Mouse (Mus musculus) embryonic facial prominence, embryonic 13.5 days (tissue): Measurements from ENCODE around the gene Cpsf4l. TPM values are rescaled to one million over a fixed set of nuclear protein-coding genes. Genes with fewer than 3 reads are reported as not detected.

ENCODE experiments used
- ATAC-seq: fragments of 200-750 bp; cut with Nextera tagmentation; 2 replicates; pipeline ENCODE4 v1.8.0; 2017; ENCODE audit warnings: low read depth; ENCODE audit not compliant: insufficient number of reproducible peaks, insufficient read depth, low FRiP score, low TSS enrichment
- H3K27ac ChIP-seq: fragments of 300-500 bp; sonication (generic); 2 replicates; pipeline ENCODE4 v1.5.1; 2015; ENCODE audit warnings: moderate library complexity, mild to moderate bottlenecking, inconsistent platforms
- H3K27me3 ChIP-seq: fragments of 300-500 bp; sonication (generic); 2 replicates; pipeline ENCODE4 v1.6.1; 2015; ENCODE audit warnings: mild to moderate bottlenecking, inconsistent platforms
- H3K36me3 ChIP-seq: fragments of 300-500 bp; sonication (generic); 2 replicates; pipeline ENCODE4 v1.6.1; 2015; ENCODE audit warnings: mild to moderate bottlenecking, inconsistent platforms
- H3K4me1 ChIP-seq: fragments of 300-500 bp; sonication (generic); 2 replicates; pipeline ENCODE4 v1.6.1; 2015; ENCODE audit warnings: inconsistent platforms
- H3K4me2 ChIP-seq: fragments of 300-500 bp; sonication (generic); 2 replicates; pipeline ENCODE4 v1.6.1; 2015; ENCODE audit warnings: moderate library complexity, mild to moderate bottlenecking, inconsistent platforms
- H3K4me3 ChIP-seq: fragments of 300-500 bp; sonication (generic); 2 replicates; pipeline ENCODE4 v1.5.1; 2015; ENCODE audit warnings: mild to moderate bottlenecking, inconsistent platforms
- H3K9ac ChIP-seq: fragments of 300-500 bp; sonication (generic); 2 replicates; pipeline ENCODE4 v1.6.1; 2015; ENCODE audit warnings: mild to moderate bottlenecking, inconsistent platforms
- H3K9me3 ChIP-seq: fragments of 300-500 bp; sonication (generic); 2 replicates; pipeline ENCODE4 v1.6.1; 2016; ENCODE audit warnings: inconsistent platforms
- WGBS: fragments of 180-500 bp; shearing (Covaris S2); methylation state at CpG from one replicate; pipeline ENCODE4 v1.1.7; 2015; ENCODE audit warnings: mixed read lengths; 5-methylcytosine and 5-hydroxymethylcytosine counted together
- polyA plus RNA-seq: library from polyadenylated mRNA; unstranded; fragments of >200 nt; fragmentation: Nextera tagmentation; extraction: Ambion mirVana; gene quantifications from 2 replicates; pipeline ENCODE4 v1.2.1, GENCODE M21; 2015

The Cpsf4l gene
- polyA plus RNA-seq: 1.5 and 1.7 TPM in 2 replicates

DNA sequence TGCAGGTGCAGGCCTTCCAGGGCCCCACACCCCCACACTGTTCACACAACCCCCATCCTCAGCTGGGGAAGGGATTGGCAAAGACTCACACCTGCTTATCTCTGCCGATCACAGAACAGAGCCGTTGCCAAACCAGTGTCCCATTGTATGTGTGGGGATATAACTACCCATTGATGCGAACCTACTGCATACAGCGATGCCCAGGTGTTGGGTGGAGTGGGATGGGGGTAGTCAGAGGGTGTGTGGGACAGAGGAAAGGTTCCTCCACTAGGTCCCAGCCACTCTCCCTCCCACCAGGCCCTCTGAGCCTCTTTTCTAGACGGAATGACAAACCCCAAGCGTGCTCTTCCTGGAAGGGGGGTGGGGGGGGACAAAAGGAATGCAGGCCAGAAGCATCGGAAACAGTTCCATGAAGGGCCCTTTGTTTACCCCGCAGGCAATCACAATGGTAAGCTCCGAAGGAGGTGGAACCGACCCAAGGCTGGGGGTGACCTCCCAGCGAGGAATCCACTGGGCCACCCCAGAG lies at the start of gene Cpsf4l:
Gene Cpsf4l, minus strand, starts transcription at position 287 of the 526 bp plus-strand sequence.
- Histone ChIP-seq H3K27me3 (peaks cover 8% of the 10 kb centered on the region), H3K27ac (peak within 1 kb of the TSS; percentile 84), H3K9me3 (no peaks in the 10 kb centered on the region), H3K4me2 (peak within 1 kb of the TSS; percentile 25), H3K4me3 (no peak within 1 kb of the TSS), H3K9ac (peak within 1 kb of the TSS; percentile 57; the same call in 1 of the 2 replicates), H3K4me1 (peaks cover 30% of the 10 kb centered on the region), H3K36me3 (0 out of 2 replicates have a peak, but pooled peaks cover 7% of the 10 kb centered on the region)
- peak; percentile 39; the same call in 1 of the 2 replicates for ATAC-seq
- 2% methylated on average over 11 of the region's 11 CpGs for WGBS

- H3K36me3 ChIP-seq: no peaks in the 10 kb centered on the region
- no peaks in the 10 kb centered on the region for H3K9me3 ChIP-seq
- H3K9ac ChIP-seq: no peak overlapping the region
- no peak overlapping the region for H3K4me2 ChIP-seq
- peaks cover 38% of the 10 kb centered on the region for H3K4me1 ChIP-seq
- WGBS: 92% methylated on average over 5 of the region's 5 CpGs
- no peaks in the 10 kb centered on the region for H3K27me3 ChIP-seq
- ATAC-seq: no peak
- no peak overlapping the region for H3K27ac ChIP-seq
- H3K4me3 ChIP-seq: no peak overlapping the region
These were observed 49.0 kb upstream of the Cpsf4l start for GRCm38 (mm10) chr11:113758851-113759250.

- Histone ChIP-seq H3K4me2 (no peak overlapping the region), H3K4me3 (no peak overlapping the region), H3K9ac (no peak overlapping the region), H3K36me3 (no peaks in the 10 kb centered on the region), H3K27me3 (no peaks in the 10 kb centered on the region), H3K9me3 (no peaks in the 10 kb centered on the region), H3K4me1 (peaks cover 36% of the 10 kb centered on the region), H3K27ac (no peak overlapping the region)
- ATAC-seq: no peak
- WGBS: 90% methylated on average over 12 of the region's 12 CpGs
These were observed 46.8 kb upstream of the Cpsf4l start for GRCm38 (mm10) chr11:113756578-113756977.

DNA sequence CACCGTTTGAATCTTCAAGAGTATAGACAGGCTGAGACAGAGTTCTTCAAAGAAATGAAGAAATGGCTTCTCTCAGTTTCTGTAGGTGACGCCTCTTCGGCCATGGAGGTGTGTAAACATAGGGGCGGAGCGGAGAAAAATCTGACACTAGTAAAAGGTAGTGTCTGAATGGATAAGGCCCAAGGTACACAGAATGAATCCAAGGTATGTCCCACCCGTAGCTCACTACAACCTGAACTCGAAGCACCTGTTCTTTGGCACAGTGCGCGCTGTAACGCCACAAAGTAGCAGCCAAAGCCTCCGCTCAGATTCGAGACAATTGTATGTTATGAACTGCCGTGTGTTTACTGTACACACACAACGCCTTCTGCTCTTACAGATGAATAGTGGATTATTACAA lies 46.1 kb upstream of the Cpsf4l start:
- Histone ChIP-seq H3K27me3 (no peaks in the 10 kb centered on the region), H3K4me1 (peaks cover 36% of the 10 kb centered on the region), H3K9ac (no peak overlapping the region), H3K36me3 (no peaks in the 10 kb centered on the region), H3K4me2 (no peak overlapping the region), H3K4me3 (no peak overlapping the region), H3K27ac (0 out of 2 replicates have a peak overlapping the region, but pooled peaks have one; percentile 84), H3K9me3 (no peaks in the 10 kb centered on the region)
- WGBS: 90% methylated on average over 14 of the region's 14 CpGs
- no peak for ATAC-seq

DNA sequence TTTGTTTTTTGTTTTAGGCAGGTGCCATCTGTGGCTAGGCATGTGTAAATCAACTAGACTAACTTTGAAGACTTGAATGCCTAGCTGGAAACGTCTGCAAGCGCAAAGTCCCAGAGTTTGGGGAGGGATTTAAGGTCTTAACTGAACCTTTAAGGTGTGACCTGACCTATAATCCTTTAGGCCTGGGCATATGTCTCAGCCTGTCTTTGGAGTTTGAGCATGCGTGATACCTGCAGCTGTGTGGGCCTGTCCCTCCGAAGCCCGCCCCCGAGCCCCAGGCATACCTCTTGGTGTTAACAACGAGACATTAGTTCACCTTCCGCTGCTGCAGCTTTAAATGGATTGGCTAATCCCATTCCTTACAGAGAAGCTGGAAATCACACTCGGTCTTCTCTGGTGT lies 45.0 kb upstream of the Cpsf4l start:
- Histone ChIP-seq H3K36me3 (no peaks in the 10 kb centered on the region), H3K27ac (peak overlapping the region; percentile 84), H3K4me2 (no peak overlapping the region), H3K27me3 (no peaks in the 10 kb centered on the region), H3K9me3 (no peaks in the 10 kb centered on the region), H3K4me3 (no peak overlapping the region), H3K9ac (no peak overlapping the region), H3K4me1 (peaks cover 38% of the 10 kb centered on the region)
- WGBS: 36% methylated on average over 9 of the region's 9 CpGs
- no peak for ATAC-seq

GRCm38 (mm10) chr11:113752685-113753430 lies 43.0 kb upstream of the Cpsf4l start:
- peak overlapping the region; percentile 100; the same call in 1 of the 2 replicates for H3K27ac ChIP-seq
- H3K9ac ChIP-seq: no peak overlapping the region
- peak overlapping the region; percentile 80 for H3K4me2 ChIP-seq
- H3K4me3 ChIP-seq: no peak overlapping the region
- H3K9me3 ChIP-seq: no peaks in the 10 kb centered on the region
- no peaks in the 10 kb centered on the region for H3K27me3 ChIP-seq
- 93% methylated on average over 10 of the region's 10 CpGs for WGBS
- H3K4me1 ChIP-seq: peaks cover 58% of the 10 kb centered on the region
- peaks cover under 1% of the 10 kb centered on the region; the same call in 1 of the 2 replicates for H3K36me3 ChIP-seq
- ATAC-seq: no peak

DNA sequence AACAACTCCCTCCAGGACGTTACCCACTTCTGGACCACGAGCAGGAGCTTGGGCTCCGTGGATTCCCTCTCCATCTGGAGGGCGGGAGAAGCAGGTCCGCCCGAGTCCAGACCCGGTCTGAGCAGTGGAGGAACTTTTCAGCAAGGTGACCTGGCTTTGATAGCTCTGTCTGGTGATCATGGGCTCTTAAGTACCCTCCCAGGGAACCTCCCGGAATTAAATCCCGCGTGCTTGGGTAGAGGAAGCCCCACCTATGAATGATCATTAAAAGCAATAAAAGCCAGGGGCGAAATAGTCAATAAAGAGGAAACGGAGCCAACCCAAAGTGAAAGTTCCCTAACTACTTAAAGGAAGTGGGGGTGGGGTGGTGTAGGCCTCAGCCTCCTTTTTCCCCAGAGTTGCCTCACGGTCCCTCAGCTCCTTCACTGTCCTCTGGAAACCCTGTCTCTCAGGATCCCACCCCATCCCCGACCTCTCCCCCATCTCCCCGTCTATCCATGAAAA lies 42.4 kb upstream of the Cpsf4l start:
- ATAC-seq: no peak
- no peaks in the 10 kb centered on the region for H3K9me3 ChIP-seq
- H3K4me2 ChIP-seq: peak overlapping the region; percentile 80
- WGBS: 25% methylated on average over 15 of the region's 15 CpGs
- H3K36me3 ChIP-seq: peaks cover 4% of the 10 kb centered on the region; the same call in 1 of the 2 replicates
- peak overlapping the region; percentile 85 for H3K4me3 ChIP-seq
- H3K27ac ChIP-seq: peak overlapping the region; percentile 100
- H3K9ac ChIP-seq: peak overlapping the region; percentile 95
- peaks cover 64% of the 10 kb centered on the region for H3K4me1 ChIP-seq
- no peaks in the 10 kb centered on the region for H3K27me3 ChIP-seq

- peak; percentile 83 for ATAC-seq
- Histone ChIP-seq H3K27ac (peak within 1 kb of the TSS; percentile 100), H3K4me1 (peaks cover 69% of the 10 kb centered on the region), H3K4me2 (peak within 1 kb of the TSS; percentile 80), H3K9me3 (no peaks in the 10 kb centered on the region), H3K4me3 (peak within 1 kb of the TSS; percentile 85), H3K27me3 (no peaks in the 10 kb centered on the region), H3K36me3 (peaks cover 4% of the 10 kb centered on the region; the same call in 1 of the 2 replicates), H3K9ac (peak within 1 kb of the TSS; percentile 95)
- WGBS: under 1% methylated on average over 44 of the region's 44 CpGs
These were observed 41.8 kb upstream of the Cpsf4l start, which contains the start of gene Cdc42ep4 for GRCm38 (mm10) chr11:113751484-113752084. Cdc42ep4 (minus strand) TSS chr11:113751881.

DNA sequence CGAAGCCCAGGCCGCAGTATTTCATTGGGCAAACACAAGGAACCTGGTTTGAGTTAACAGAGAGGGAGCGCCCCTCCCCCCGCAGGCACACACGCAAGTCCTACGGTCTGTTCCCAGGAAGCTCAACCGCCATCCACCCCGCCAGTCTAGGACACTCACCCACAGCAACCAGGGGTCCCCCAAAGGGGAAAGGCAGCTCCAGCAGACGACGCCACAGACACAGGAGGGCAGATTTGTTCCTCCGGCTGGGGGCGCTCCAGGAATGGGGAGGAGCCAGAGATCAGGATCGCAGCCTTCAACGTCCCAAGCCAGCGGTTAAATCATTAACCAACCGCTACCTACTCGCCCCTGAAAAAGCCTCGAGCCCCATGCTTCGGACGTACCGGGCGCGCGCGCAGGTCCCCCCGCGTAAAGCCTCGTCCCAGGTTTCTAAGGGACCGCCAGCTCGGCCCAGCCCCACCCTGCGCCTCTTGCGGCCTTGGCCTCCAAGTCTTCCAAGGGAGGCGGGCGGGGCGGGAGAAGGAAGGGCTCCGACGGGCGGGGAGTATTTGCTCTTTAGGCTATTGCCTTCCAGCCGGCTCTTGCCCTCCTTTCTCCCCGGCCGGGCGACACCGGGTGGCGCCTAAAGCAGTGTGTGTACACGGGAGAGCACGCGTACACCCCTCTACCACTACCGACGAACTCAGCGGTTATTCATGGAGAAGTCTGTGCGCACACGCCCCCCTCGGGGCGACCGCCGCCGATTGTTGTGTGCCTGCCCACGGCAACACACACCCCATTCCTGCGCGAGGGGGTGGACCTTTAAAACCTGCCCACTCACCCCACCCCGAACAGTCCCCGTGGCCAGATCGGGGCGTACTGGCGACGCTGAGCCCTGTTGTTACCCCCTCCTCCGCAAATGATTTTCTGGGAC lies 41.0 kb upstream of the Cpsf4l start:
- peaks cover 70% of the 10 kb centered on the region for H3K4me1 ChIP-seq
- peak; percentile 40 for ATAC-seq

DNA sequence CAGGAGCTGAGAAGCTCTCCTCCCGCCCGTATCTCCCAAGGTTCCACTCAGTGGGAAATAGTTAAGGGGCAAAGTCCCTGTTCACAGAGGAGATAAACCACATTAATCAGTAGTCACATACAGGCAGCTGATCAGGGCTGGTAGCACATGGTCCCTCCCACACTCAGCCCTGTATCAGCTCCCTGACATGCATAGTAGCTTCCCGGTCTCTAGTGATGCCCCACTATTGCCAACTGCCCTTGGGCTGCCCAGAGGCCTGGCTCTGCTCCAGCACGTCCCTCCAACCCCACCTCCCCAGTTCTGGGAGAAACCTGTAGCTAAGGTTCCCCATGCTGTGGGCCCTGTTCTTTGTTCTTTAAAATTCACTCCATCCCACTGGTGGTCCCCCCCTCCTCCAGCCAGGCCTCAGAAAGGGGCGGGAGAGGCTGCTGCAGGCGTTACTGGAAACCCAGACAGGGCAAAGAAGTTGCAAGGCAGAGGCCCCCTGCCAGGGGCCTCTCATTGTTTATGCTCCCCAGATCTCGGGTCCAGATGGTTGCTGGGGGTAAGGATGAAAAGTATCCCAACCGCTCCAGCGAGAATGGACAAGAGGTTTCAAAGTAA lies 40.0 kb upstream of the Cpsf4l start:
- peak overlapping the region; percentile 95 for H3K9ac ChIP-seq
- no peak for ATAC-seq
- H3K27ac ChIP-seq: peak overlapping the region; percentile 100
- peak overlapping the region; percentile 80 for H3K4me2 ChIP-seq
- H3K27me3 ChIP-seq: no peaks in the 10 kb centered on the region
- no peaks in the 10 kb centered on the region for H3K9me3 ChIP-seq
- H3K4me1 ChIP-seq: peaks cover 61% of the 10 kb centered on the region
- 2% methylated on average over 9 of the region's 9 CpGs for WGBS
- peak overlapping the region; percentile 85 for H3K4me3 ChIP-seq
- peaks cover 17% of the 10 kb centered on the region for H3K36me3 ChIP-seq

More for the DNA sequence above, 41.0 kb upstream of the Cpsf4l start:
- peak overlapping the region; percentile 85 for H3K4me3 ChIP-seq
- H3K27me3 ChIP-seq: no peaks in the 10 kb centered on the region
- WGBS: under 1% methylated on average over 66 of the region's 67 CpGs
- peak overlapping the region; percentile 95 for H3K9ac ChIP-seq
- H3K4me2 ChIP-seq: peak overlapping the region; percentile 80
- H3K27ac ChIP-seq: peak overlapping the region; percentile 100
- H3K9me3 ChIP-seq: no peaks in the 10 kb centered on the region
- peaks cover 9% of the 10 kb centered on the region for H3K36me3 ChIP-seq
